In genomic region chr3:96563267-96563666, GRCm38 (mm10) we compare ENCODE assay signal across 1 mouse cellular context.
TF ChIP-seq lines count a peak whose summit lies in the region.

No protein-coding gene starts in this region.

TF ChIP-seq in CH12.LX, 34 proteins besides CTCF, POLR2A, EP300 and RAD21:
- TF ChIP-seq HCFC1 (IDR thresholded peaks at IDR 0.05; ENCODE audit: low read depth, low read length) (no peak), POLR2AphosphoS2 (IDR thresholded peaks at IDR 0.05; ENCODE audit: low read depth, low read length) (no peak), ZKSCAN1 (IDR thresholded peaks at IDR 0.05; ENCODE audit: borderline replicate concordance, low read depth, low read length) (no peak), ZNF384 (IDR thresholded peaks at IDR 0.05; ENCODE audit: low read depth, low read length) (0 out of 2 replicates have a peak, but pooled peaks have one; percentile 30), USF1 (IDR thresholded peaks at IDR 0.05; ENCODE audit: low read depth, low read length) (no peak), ZC3H11A (IDR thresholded peaks at IDR 0.05; ENCODE audit: low read depth, low read length) (no peak)
TF ChIP-seq in CH12.LX: peak in this region for 1.
